Mouse (Mus musculus) small intestine, adult 2 months (tissue): Measurements from ENCODE around the gene Pm20d2.

Experiments used
- CTCF ChIP-seq: fragments of 200-500 bp; IDR thresholded peaks from 2 replicates; pipeline ENCODE4 v1.5.1; 2012; ENCODE audit warnings: low read depth, mild to moderate bottlenecking, control low read depth, inconsistent platforms, low read length, moderate library complexity, mixed read lengths; ENCODE audit not compliant: insufficient replicate concordance, insufficient read length; ENCODE audit errors: extremely low read depth
- POLR2A ChIP-seq: fragments of 200-500 bp; IDR thresholded peaks from 2 replicates; pipeline ENCODE4 v1.6.1; 2012; ENCODE audit warnings: low read depth, mild to moderate bottlenecking, control low read depth, inconsistent platforms, low read length, moderate library complexity

DNA sequence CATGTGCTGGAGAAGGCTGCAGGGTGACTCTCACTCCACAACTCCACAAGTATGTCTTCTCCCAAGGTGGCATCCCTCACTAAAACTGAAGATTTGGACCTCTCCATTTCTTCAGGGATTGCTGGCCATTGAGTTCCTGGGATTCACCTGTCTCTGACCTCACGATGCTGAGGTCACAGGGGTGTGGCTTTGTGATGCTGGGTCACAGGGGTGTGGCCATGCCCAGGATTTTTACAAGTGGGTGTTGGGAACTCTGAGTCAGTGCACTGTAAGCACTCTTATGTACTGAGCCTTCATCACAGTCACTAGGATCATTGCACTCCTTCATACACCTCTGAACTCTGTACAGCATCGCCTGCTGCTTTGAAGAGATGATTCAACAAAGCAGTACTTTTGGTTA lies 18.0 kb upstream of the Pm20d2 start:
- TF ChIP-seq CTCF (no peak), POLR2A (no peak)
